Mouse (Mus musculus): ENCODE results near the gene Grm8. TPM values are rescaled to one million over a fixed set of nuclear protein-coding genes. Genes with fewer than 3 reads are reported as not detected.

Gene Grm8
- total RNA-seq (2021), result under 1 TPM; 0.23 to 0.56 TPM
- long read RNA-seq, experiment 1, result 0 reads
- long read RNA-seq, experiment 2, result 0 reads

DNA sequence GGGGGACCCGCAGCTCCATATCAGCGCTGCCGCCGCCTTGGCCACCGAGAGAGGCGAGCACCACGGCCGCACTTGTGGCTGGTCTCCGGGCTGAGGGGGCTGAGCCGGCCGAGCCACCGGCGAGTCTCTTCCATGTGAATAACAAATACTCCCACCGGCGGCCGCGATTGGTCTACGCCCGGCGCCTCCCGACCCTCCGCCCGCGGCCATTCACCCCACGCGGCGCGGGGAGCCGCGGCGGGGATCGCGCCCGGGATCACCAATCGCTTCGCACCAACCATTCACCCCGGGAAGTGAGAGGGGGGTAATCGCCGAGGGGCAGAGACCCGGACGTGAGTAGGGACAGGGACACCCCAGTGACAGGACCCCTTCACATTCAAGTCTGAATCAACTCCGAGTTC is at the start of gene Grm8:
Gene Grm8, minus strand, starts transcription at position 178 of the 401 bp plus-strand sequence.
- DNase-seq, result peak; percentile 2 to 21

DNA sequence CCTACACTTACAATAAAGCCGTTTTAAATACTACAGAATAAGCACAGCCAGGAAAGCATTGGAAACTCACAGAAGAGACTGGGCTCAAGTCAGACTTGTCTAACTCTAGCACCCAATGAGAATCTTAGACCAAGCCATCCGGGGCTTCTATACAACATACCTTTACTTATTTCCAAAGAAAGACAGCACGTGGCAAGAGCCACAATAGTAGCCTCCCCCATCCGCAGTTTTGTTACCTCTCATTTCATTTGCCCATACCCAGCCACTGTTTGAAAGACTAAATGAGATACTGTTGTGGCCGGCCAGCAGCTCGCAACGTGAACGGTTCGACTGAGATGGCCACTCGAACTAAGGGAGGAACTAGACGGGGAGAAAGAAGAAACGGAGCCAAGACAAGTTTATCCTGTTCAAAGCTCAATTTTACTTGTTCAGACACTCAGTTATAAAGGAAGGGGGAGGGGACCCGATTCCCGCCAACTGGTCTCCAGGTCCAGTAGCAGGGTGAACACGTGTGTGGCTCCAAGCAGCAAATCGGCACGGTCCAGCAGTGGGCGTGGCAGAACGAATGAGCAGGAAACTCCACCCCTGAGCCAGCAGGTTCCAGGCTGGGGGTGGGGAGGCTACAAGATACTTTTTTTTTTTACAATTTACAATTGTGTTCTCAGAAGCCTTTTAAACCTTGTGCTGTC is 35.0 kb upstream of the Grm8 start:
- no peak for DNase-seq

DNA sequence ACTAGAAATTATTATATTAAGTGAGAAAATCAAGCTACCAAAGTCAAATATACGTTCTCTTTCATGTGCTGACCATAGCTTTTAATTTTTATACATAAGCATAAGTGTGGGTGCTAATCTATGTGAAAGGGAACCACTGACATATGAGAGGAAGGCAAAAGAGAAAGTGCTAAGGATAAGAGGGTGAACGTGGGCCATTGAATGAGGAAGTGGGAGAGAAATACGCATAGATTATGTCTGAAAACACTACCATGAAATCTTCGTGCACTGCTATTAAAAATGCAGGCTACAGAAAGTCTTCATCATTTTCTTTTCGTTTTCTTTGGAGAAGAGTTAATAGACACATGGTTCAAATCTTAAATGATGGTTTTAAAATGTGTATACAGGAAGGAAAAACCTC is 25.4 kb upstream of the Grm8 start:
- no peak for DNase-seq

DNA sequence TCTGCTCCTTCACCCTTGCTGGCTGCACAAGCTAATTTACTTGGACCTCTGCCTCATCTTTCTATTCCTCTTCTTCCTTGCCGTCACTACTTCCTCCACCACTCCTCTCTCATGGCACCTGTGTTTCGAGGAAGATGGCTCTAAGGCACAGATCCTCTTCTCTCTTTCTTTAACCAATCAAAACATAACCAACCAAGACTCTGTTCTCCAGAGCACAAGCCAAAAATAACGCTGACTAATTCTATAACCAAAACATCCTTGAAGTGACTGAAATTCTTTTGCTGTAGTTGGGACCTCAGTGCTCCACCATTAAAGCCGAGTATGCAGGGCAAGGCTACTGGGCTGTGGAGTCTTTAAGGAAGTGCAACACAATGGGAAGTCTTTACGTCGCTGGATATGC is 11.5 kb upstream of the Grm8 start:
- no peak for DNase-seq

DNA sequence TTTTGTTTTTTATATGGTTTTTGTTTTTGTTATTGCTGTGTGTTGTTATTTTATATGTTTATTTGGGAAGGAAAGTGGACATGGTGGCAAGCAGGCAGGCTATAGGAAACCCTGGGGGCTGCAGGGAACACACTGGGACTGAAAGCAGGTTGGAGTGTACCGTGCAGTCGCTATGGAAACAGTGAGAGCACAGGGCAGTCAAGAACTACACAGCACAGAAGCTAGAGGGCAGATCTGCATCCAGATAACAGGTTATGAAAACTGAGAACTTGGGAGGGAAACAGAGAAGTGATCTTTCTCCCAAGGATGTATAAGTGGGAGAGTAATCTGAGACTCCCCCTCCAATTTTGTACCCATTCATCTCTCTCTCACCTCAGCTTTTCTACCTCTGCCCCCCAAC is 7.4 kb upstream of the Grm8 start:
- DNase-seq, result no peak

DNA sequence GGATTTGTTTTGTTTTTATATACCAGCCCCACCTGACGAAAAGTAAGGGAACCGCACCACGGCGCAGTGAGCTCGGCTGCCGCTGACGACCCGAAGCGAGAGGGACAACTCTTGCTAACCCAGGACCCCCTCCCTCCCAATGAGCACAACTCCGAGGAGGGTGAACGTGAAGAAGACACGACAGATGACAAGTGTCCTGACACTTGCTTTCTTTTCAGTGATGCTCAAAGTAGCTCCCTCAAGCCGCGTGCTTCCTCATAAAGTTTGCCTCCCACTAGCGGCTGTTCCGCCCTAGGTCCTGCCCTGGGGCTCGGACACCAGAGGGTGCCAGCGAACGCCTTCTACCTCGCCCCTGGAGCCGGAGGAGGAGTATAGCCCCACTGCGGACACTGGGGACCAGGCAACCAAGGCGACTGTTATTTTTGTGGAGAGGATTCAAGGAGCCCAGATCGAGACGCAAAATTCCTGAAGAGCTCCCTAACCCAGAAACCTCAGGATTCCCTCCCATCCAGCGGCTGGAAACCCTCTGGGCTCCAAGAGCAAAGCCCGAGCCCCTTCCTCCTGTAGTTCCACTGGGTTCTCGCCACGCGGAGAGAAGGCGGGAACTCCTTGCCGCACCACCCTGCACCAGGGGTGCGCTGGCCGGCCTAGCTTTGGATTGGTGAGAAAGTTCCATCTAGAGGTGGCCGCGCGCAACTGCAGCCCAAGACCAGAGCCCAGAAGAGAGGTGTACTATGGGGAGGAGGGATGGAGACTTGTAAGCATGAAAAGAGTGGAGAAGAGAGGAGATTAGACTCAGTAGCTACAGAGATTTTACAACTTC is 644 bp upstream of the Grm8 start:
- DNase-seq, result peak; percentile 78 to 84

DNA sequence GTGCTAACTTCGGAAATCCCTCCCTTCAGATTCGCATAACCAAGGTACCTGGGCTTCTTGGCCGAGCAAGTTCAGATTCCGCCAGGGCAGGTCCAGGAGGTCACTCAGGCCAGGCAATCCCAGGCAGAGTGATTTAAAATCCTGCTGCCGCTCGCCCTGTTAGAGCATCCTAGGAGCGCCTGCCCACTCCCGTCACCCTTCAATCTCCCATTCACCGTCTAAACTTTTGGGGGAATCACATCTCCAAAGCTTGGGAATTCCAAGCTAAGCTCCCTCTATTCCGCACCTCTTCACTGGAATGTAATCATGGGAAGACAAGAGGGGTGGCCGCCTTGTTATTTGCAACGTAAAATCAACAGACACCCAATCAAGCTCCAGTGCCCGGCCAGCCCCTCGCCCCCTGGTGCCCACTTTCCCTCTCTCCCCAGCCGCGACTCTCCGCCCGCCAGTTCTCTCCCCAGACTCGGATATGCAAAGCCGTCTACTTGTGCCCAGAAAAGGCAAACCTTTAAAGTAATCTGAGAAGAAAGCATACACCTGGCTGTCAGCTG is 652 bp downstream of the Grm8 start:
- DNase-seq, result no peak

DNA sequence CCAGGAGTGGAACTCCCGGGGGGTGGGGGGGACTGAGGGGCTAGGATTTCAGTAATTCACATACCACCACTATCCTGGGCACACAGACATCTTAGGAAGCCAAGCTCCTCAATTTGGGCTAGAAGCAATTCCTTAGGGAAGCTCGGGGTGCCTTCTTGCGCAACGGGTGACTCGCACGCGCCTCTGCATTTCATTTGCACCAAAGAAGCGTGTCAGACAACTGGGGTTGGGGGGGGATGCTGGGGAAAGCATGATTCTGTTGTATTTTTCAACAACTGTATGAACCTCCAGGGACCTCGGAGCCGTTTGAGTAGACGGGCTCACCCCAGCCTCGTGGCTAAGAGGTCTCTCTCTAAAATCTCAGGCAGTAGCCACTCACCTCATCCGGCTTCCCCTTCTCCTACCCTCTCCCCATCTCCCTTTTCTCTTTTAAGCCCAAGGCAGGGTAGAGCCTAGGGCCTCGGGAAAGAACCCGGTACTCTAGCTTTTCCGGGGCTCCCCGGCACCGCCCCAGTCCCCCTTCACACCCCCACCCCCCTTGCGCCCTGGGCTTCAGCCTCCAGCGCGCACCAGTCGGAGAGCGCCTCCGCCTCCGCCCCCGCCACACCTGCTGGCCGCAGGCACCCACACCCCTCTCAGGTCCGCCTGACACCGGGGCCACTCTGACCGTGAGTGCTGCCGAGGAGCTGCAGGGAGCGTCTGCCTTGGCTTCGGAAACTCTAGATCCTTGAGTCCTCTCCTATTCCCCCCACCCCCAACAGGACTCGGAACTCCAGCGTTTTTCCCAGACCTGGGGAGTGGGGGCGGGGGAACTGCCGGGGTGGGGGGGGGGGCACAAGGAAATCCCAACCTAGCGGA is 1.5 kb downstream of the Grm8 start:
- no peak for DNase-seq

DNA sequence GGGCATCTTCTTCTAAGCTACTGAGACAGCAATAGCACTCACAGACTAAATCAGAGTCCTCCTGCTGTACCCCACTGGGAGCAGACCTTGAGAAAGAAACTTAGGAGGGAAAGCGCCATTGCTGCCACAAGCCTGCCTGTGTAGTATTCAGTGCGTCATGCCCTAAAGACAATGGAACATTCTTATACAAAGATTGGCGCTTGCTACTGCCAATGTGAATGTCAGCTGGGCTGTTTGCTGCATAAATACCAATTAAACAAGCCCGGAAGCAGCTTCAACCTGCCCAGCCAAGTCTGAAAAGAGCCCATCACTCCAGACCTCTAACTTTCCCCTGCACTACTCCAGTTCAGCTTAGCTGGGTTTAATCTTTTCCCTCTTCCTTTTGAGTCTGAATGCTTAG is 2.9 kb downstream of the Grm8 start:
- DNase-seq, result no peak

DNA sequence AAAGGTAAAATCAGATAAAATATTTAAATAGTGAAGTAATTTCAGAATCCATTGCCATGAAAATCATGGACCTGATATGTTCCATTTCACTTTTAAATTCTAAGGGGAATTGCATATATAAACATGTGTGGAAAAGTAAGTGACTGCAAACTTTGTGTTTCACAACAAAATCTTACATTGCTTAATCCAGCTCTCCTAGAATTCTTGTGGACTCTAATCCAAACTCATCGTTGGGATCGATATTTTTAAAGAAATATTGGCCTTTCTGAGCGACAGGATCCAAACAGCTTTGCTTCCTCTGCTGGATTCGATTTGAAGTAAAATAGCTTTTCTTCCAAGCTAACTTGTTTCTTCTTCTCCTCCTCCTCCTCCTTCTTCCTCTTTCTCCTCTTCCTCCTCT is 6.1 kb downstream of the Grm8 start:
- no peak for DNase-seq

DNA sequence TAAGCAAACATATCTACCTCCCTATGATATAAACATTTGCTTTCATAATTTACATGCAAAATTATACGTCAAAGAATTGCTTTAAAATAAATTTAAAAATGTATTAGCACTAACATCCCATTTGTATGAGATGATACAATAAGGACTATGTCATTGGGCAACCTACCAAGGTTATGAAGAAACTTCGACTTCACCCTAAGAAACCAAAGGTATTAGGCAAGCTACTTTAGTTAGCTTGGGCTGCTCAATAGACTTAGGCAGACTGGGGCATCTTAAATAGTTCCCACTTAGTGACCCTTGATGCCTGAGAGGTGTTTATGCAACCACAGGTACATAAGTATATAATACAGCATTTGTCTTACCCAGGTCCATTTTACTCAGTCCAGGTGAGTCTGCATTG is 19.5 kb downstream of the Grm8 start:
- no peak for DNase-seq

DNA sequence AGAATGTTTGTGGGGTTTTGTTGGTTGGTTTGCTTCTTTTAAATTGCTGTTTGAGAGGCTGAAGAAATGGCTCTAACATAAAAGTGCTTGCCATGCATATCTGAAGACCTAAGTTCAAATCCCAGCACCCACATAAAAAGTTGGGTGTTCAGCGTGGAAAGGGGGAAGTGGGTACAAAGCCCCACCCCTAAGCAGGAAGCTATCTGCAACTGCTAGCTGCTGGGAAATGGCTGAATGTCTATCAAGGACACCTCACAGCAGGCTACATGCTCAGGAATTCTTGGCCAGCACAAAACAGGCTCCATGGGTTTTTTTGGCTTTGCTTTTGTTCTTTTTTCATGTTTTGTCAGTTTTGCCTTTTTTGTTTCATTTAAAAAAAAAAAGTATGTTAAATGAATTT is 20.1 kb downstream of the Grm8 start:
- no peak for DNase-seq

DNA sequence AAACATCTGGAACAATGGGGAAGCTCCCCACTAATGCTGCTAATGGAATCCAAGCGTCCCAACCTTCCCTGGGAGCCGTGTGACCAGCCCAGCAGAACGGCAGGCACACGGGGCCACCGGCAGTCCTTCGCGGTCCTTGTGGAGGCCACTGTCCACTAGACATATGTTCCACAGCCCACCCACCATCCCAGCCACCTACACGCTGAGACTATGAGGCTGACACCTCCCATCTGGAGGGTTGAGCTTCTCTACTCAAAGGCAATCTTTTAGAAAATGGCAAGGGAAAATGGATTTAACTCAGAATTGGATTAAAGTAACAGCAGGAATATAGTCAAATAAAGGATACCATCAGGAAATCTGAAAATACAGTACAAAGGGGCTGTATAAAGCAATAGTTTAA is 23.4 kb downstream of the Grm8 start:
- no peak for DNase-seq

DNA sequence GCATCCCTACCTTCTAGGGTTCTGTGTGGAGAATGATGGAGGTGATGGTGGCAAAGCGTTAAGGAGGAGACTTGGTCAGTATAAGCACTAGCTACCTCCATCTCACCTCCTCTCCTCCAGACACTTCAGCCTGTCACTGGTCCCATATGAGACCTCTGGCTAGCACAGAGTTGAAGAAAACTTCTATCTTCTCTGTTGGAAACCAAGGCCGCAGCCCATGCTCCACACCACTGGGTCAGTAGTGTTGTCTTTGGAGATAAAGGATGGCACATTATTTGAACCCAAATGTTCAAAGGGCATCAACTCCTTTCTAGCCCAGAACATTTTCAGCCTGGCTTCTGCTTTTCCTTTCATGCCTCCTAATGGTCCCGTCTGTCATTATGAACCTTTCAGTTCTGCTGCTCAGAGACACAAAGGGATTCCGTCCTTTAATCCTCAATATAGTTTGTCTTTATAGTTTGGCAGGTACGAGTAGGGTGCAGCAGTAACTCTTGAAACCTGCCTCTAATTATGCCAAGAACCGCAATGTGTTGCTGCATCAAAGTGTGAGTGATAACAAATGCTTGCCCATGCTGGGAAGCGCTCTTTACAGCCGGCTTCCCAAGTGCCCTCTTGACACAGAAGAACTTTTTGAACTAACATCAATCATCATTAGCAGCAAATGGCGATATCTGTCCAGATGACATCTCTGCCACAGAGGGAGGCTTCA is 32.2 kb downstream of the Grm8 start:
- DNase-seq, result no peak

DNA sequence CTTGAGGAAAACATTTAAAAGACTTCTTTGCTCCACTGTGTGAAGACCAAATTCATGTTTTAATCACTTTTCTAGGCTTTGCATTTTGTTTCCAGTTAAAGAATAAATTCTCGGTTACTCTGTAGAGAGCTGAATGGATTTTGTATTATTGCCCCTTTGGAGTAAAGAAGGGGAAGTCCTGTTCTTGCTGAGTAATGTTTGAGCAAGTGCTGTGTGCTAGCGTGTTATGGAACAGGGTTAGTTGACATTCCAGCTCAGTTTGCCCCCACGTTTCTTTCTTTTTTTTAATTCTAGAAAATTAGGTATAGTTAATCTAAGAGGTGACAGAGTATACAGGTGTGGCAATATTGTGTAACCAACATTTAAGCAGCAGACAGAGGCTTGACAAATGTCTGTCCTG is 35.0 kb downstream of the Grm8 start:
- DNase-seq, result no peak

DNA sequence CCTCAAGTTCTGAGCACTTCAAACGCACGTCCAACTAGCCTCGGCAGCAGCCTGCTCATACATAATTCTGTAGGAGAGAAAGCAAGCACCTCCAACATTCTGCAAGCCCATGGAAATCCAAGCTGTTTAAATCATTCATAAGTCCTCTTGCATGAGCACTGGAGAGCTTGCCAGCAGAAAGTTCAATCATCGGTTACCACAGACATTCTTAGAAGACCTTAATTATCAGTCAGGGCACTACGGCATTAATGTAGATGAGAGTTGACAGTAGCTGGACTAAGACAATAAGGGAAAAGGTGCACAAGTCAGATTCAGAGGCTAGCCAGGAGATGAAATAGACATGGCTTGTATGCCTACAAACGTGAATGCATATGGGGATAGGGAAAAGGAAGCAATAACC is 42.5 kb downstream of the Grm8 start:
- DNase-seq, result no peak

DNA sequence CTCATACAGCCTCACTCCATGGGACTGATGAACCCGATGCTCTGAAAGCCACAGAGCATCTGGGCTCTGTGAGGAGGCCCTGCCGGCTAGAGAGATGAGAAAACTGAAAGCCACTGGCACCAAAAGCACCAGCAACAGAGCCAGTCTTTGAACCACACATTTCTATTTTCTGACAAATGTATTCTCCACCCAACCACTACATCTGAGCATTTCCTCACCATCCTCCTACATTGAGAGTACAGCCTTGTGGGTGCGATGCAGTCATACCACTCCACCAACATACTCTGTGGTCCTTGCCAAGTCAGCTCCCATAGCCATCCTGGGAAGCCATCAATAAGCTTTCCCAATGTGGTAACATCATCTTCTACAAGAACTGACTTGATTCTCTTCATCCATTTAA is 43.1 kb downstream of the Grm8 start:
- DNase-seq, result no peak

DNA sequence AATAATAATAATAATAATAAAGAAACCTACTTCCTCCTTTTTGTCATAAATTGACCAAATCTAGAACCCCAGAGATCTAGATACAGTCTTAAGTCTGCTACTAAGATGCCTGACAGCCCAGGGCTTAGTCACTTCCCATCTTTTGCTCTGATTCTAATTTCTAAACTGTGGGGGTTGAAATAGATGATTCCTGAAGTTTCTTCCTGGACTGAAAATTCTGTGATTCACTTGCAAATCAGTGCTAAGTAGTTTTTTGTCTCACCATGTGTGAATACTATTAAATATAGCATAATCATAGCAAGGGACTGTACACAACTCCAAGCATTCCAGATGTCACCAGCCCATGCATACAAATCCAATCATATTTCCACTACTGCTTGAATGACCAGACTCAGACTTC is 44.0 kb downstream of the Grm8 start:
- no peak for DNase-seq

DNA sequence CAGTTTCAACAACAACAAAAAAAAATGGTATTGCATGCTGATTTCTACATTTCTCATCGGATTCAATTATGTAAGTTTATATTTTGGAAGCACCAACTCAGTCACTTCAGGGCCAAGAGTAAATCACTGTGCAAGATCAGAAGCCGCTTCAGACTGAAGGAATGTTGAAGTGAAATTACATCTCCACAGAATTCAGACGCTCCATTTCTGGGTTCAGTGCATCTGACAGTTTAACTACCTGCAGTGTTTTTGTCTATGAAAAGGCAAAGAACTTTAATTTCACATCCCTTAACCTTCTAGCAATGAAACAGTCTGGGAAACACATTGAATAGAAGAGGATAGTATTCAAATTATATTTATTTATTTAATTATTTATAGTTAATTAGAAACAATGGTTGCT is 59.4 kb downstream of the Grm8 start:
- DNase-seq, result no peak

DNA sequence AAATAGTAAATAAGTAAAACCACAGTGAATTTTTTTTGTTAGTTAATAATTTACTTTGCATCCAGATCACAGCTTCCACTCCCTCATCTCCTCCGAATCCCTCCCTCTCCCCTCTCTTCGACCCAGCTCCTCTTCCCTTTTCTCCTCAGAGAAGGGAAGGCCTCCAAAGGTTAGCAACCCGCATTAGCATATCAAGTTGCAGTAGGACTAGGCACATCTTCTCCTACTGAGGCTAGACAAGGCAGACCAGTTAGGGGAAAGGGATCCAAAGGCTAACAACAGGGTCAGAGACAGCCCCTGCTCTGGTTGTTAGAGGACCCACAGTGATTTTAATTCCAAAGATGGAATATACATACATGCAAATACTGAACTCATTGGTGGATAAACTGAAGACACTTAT is 60.5 kb downstream of the Grm8 start:
- no peak for DNase-seq

DNA sequence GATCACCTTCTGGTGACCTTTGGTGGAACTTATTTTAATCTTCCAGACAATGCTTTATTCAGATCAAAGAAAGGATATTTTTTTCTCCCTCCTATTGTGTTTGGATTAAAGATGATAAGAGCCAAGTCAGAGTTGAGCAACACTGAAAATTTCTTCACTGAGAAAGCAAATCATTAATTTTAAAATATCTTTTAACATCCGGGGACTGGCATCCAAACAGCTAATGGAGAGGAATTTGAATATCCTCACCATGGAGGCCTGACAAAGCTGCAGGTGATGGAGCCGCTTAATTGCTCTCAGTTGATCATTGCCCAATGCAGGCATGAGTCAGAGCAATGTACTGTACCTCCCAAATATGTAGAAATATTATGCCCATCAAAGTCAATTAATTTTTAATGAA is 83.0 kb downstream of the Grm8 start:
- no peak for DNase-seq

DNA sequence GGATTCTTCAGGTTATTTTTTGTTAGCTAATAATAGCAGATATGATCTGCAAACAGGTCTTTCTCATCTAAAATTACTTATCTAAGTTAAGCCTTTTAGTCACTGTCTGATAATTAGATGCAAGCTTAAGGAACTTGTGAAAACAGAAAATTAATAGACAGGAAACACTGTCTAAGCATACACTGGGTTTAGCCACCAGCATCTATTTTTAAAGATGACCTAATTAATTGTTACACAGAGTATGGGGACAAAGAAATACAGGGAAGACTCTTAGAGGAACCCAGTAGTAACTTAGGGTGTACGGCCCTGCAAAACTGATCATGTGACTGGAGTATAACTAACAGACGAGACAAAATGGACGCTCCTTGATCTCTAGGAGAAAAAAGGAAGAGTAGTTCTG is 92.6 kb downstream of the Grm8 start:
- no peak for DNase-seq
